Mouse (Mus musculus): ENCODE data around the gene Ralb. TPM values are rescaled to one million over a fixed set of nuclear protein-coding genes. Genes with fewer than 3 reads are reported as not detected.

Gene Ralb
- polyA plus RNA-seq, 1 experiment from 2014 or later, result 102 TPM

DNA sequence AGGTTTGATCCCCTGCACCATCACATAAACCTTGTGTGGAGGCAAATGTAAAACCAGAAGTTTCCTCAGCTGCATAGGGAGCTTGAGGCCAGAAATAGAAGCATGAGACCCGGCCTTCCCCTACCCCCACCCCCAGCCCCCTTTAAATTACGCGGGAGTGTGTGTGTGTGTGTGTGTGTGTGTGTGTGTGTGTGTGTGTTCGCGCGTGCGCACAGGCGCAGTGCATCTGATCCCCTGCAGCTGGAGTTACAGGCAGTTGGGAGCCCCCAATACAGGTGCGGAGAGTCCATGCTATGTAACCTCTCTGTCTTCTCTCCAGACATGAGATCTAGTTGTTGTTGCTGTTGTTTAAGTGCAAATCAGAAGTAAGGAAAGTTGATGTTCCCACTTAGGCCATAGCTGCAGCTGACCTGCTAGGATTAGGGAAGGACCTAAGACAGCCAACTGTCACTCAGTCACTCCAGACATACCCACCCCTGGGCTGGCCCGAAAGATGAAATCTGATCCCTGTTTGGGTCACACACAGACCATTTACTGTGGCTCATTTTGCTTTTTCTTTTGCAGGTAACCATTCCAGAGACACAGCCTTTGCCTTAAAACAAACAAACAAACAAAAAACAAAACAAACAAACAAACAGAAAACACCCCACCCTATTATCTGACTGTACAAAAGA is 16.5 kb downstream of the Ralb start:
- H3K9ac ChIP-seq (replicated peaks; ENCODE audit: low read length), result no peak overlapping the region
- no peak overlapping the region for H3K4me3 ChIP-seq (ENCODE audit: low read depth, low read length)
- H3K27ac ChIP-seq (replicated peaks; ENCODE audit: low read depth, low read length), result no peak overlapping the region
- 41% methylated on average over 10 of the region's 10 CpGs for WGBS
- H3K36me3 ChIP-seq (replicated peaks; ENCODE audit: control insufficient read depth, insufficient read depth, low read depth, low read length), result no peaks in the 10 kb centered on the region
- DNase-seq (ENCODE audit: low spot score) (no peak), ATAC-seq (replicated peaks; ENCODE audit: insufficient number of reproducible peaks, low FRiP score, low TSS enrichment, low read depth) (0 out of 2 replicates have a peak, but pooled peaks have one; percentile 31)
- no peaks in the 10 kb centered on the region for H3K9me3 ChIP-seq (replicated peaks; ENCODE audit: control insufficient read depth, low read length)
- no peaks in the 10 kb centered on the region for H3K27me3 ChIP-seq (ENCODE audit: control insufficient read depth, insufficient read depth, low read length)
- H3K4me1 ChIP-seq (ENCODE audit: control insufficient read depth, insufficient read depth, low read length), result no peaks in the 10 kb centered on the region
- H3K4me2 ChIP-seq (ENCODE audit: low read depth, low read length), result no peak overlapping the region

DNA sequence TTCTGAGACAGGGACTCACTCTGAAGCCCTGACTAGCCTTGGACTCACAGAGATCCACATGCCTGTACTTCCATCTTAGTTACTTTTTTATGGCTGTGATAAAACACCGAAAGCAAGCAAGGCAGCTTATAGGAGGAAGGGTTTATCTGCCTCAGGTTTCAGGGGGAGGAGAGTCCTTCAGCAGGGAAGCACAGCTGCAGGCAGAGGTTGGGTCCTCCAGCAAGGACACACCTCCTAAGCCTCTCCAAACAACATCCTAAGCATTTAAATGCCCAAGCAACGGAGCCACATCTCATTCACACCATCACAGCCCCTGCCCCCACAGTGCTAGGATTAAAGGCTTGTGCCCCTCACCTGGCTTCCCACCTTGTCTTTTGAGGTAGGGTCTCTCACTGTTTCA is 18.8 kb downstream of the Ralb start:
- no peak overlapping the region for H3K9ac ChIP-seq (replicated peaks; ENCODE audit: low read length)
- no peaks in the 10 kb centered on the region for H3K36me3 ChIP-seq (replicated peaks; ENCODE audit: control insufficient read depth, insufficient read depth, low read depth, low read length)
- no peak overlapping the region for H3K27ac ChIP-seq (replicated peaks; ENCODE audit: low read depth, low read length)
- WGBS, result 21% methylated on average over 2 of the region's 2 CpGs
- no peaks in the 10 kb centered on the region for H3K27me3 ChIP-seq (ENCODE audit: control insufficient read depth, insufficient read depth, low read length)
- ATAC-seq (replicated peaks; ENCODE audit: insufficient number of reproducible peaks, low FRiP score, low TSS enrichment, low read depth) (no peak), DNase-seq (ENCODE audit: low spot score) (no peak)
- H3K4me1 ChIP-seq (ENCODE audit: control insufficient read depth, insufficient read depth, low read length), result no peaks in the 10 kb centered on the region
- no peak overlapping the region for H3K4me3 ChIP-seq (ENCODE audit: low read depth, low read length)
- no peak overlapping the region for H3K4me2 ChIP-seq (ENCODE audit: low read depth, low read length)
- no peaks in the 10 kb centered on the region for H3K9me3 ChIP-seq (replicated peaks; ENCODE audit: control insufficient read depth, low read length)

GRCm38 (mm10) chr1:119484457-119484856 is 20.1 kb downstream of the Ralb start:
- no peaks in the 10 kb centered on the region for H3K9me3 ChIP-seq (replicated peaks; ENCODE audit: control insufficient read depth, low read length)
- H3K4me2 ChIP-seq (ENCODE audit: low read depth, low read length), result no peak overlapping the region
- no peak overlapping the region for H3K4me3 ChIP-seq (ENCODE audit: low read depth, low read length)
- no peaks in the 10 kb centered on the region for H3K4me1 ChIP-seq (ENCODE audit: control insufficient read depth, insufficient read depth, low read length)
- no peak overlapping the region for H3K9ac ChIP-seq (replicated peaks; ENCODE audit: low read length)
- DNase-seq (ENCODE audit: low spot score), result peak; percentile 51
- H3K36me3 ChIP-seq (replicated peaks; ENCODE audit: control insufficient read depth, insufficient read depth, low read depth, low read length), result no peaks in the 10 kb centered on the region
- ATAC-seq (replicated peaks; ENCODE audit: insufficient number of reproducible peaks, low FRiP score, low TSS enrichment, low read depth), result no peak
- H3K27me3 ChIP-seq (ENCODE audit: control insufficient read depth, insufficient read depth, low read length), result no peaks in the 10 kb centered on the region
- H3K27ac ChIP-seq (replicated peaks; ENCODE audit: low read depth, low read length), result no peak overlapping the region
- WGBS, result 59% methylated on average over 3 of the region's 3 CpGs

DNA sequence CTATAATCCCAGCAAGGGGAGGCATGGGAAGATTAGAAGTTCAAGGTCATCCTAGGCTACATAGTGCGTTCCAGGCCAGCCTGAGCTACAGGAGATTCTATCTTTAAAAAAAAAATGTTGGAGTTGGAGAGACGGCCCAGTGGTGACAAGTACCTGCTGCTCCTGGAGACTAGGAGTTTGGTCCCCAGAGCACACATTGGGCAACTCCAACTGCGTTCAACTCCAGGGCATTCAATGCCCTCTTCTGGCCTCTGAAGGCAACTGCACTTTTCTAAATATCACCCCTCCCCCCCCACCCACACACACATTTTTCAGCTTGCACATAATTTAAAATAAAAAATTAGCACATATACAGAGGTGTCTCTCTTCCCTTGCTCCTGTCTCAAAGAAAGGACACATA is 21.7 kb downstream of the Ralb start:
- H3K27ac ChIP-seq (replicated peaks; ENCODE audit: low read depth, low read length), result no peak overlapping the region
- DNase-seq (ENCODE audit: low spot score), result no peak
- no peak for ATAC-seq (replicated peaks; ENCODE audit: insufficient number of reproducible peaks, low FRiP score, low TSS enrichment, low read depth)
- H3K9me3 ChIP-seq (replicated peaks; ENCODE audit: control insufficient read depth, low read length), result no peaks in the 10 kb centered on the region
- no peaks in the 10 kb centered on the region for H3K36me3 ChIP-seq (replicated peaks; ENCODE audit: control insufficient read depth, insufficient read depth, low read depth, low read length)
- WGBS, result 55% methylated on average over 3 of the region's 3 CpGs
- no peaks in the 10 kb centered on the region for H3K4me1 ChIP-seq (ENCODE audit: control insufficient read depth, insufficient read depth, low read length)
- H3K27me3 ChIP-seq (ENCODE audit: control insufficient read depth, insufficient read depth, low read length), result no peaks in the 10 kb centered on the region
- no peak overlapping the region for H3K4me3 ChIP-seq (ENCODE audit: low read depth, low read length)
- no peak overlapping the region for H3K4me2 ChIP-seq (ENCODE audit: low read depth, low read length)
- no peak overlapping the region for H3K9ac ChIP-seq (replicated peaks; ENCODE audit: low read length)

GRCm38 (mm10) chr1:119481205-119481932 is 23.2 kb downstream of the Ralb start:
- H3K27ac ChIP-seq (replicated peaks; ENCODE audit: low read depth, low read length), result no peak overlapping the region
- no peaks in the 10 kb centered on the region for H3K9me3 ChIP-seq (replicated peaks; ENCODE audit: control insufficient read depth, low read length)
- H3K9ac ChIP-seq (replicated peaks; ENCODE audit: low read length), result no peak overlapping the region
- no peaks in the 10 kb centered on the region for H3K27me3 ChIP-seq (ENCODE audit: control insufficient read depth, insufficient read depth, low read length)
- ATAC-seq (replicated peaks; ENCODE audit: insufficient number of reproducible peaks, low FRiP score, low TSS enrichment, low read depth) (no peak), DNase-seq (ENCODE audit: low spot score) (no peak)
- no peak overlapping the region for H3K4me2 ChIP-seq (ENCODE audit: low read depth, low read length)
- no peaks in the 10 kb centered on the region for H3K4me1 ChIP-seq (ENCODE audit: control insufficient read depth, insufficient read depth, low read length)
- no peak overlapping the region for H3K4me3 ChIP-seq (ENCODE audit: low read depth, low read length)
- no peaks in the 10 kb centered on the region for H3K36me3 ChIP-seq (replicated peaks; ENCODE audit: control insufficient read depth, insufficient read depth, low read depth, low read length)
- WGBS, result 92% methylated on average over 7 of the region's 7 CpGs

DNA sequence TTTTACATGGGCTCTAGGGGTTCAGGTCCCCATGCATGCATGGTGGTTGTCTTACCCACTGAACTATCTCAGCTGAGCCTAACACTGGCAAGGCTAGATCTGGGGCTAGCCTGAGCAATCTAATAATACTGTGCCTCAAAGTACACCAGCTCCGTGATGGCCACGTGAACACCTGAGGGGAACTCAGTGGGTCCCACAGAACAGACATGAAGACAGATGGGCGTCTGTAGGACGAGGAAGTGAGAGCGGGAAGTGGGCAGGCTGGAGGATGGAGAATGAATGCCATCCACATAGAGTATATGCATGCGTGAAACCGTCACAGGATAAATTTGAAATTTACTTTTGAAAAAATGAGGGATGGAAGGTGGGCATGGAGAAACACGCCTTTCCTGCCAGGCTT is 23.9 kb downstream of the Ralb start:
- 95% methylated on average over 8 of the region's 8 CpGs for WGBS
- DNase-seq (ENCODE audit: low spot score), result no peak

DNA sequence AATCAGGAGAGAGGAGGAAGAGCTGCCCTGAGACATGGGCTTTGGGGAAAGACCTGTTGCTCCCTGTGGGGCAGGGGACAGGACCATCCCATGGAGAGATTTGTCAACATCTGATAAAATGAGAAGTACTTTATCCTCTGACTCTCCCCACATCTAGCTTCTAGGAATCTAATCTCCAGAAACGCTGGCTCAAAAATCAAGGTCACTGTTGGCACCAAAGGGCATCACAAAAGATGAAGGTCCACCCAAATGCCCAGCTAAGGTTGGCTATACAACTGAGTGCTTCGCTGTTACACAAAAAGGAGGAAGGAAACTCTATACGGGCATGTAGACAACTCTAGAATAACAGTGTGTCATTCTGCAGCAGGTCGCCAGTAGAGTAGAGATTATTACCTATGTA is 25.0 kb downstream of the Ralb start:
- H3K4me3 ChIP-seq (ENCODE audit: low read depth, low read length), result no peak overlapping the region
- ATAC-seq (replicated peaks; ENCODE audit: insufficient number of reproducible peaks, low FRiP score, low TSS enrichment, low read depth) (no peak), DNase-seq (ENCODE audit: low spot score) (no peak)
- no peaks in the 10 kb centered on the region for H3K36me3 ChIP-seq (replicated peaks; ENCODE audit: control insufficient read depth, insufficient read depth, low read depth, low read length)
- H3K4me2 ChIP-seq (ENCODE audit: low read depth, low read length), result no peak overlapping the region
- no peak overlapping the region for H3K9ac ChIP-seq (replicated peaks; ENCODE audit: low read length)
- no peak overlapping the region for H3K27ac ChIP-seq (replicated peaks; ENCODE audit: low read depth, low read length)
- no peaks in the 10 kb centered on the region for H3K9me3 ChIP-seq (replicated peaks; ENCODE audit: control insufficient read depth, low read length)
- WGBS, result 83% methylated on average over 4 of the region's 4 CpGs
- no peaks in the 10 kb centered on the region for H3K4me1 ChIP-seq (ENCODE audit: control insufficient read depth, insufficient read depth, low read length)
- H3K27me3 ChIP-seq (ENCODE audit: control insufficient read depth, insufficient read depth, low read length), result no peaks in the 10 kb centered on the region

More for the DNA sequence above, 23.9 kb downstream of the Ralb start:
- H3K9ac ChIP-seq (replicated peaks; ENCODE audit: low read length), result no peak overlapping the region
- H3K4me1 ChIP-seq (ENCODE audit: control insufficient read depth, insufficient read depth, low read length), result no peaks in the 10 kb centered on the region
- no peak for ATAC-seq (replicated peaks; ENCODE audit: insufficient number of reproducible peaks, low FRiP score, low TSS enrichment, low read depth)
- no peaks in the 10 kb centered on the region for H3K27me3 ChIP-seq (ENCODE audit: control insufficient read depth, insufficient read depth, low read length)
- no peak overlapping the region for H3K27ac ChIP-seq (replicated peaks; ENCODE audit: low read depth, low read length)
- no peak overlapping the region for H3K4me3 ChIP-seq (ENCODE audit: low read depth, low read length)
- H3K9me3 ChIP-seq (replicated peaks; ENCODE audit: control insufficient read depth, low read length), result no peaks in the 10 kb centered on the region
- no peaks in the 10 kb centered on the region for H3K36me3 ChIP-seq (replicated peaks; ENCODE audit: control insufficient read depth, insufficient read depth, low read depth, low read length)
- no peak overlapping the region for H3K4me2 ChIP-seq (ENCODE audit: low read depth, low read length)

DNA sequence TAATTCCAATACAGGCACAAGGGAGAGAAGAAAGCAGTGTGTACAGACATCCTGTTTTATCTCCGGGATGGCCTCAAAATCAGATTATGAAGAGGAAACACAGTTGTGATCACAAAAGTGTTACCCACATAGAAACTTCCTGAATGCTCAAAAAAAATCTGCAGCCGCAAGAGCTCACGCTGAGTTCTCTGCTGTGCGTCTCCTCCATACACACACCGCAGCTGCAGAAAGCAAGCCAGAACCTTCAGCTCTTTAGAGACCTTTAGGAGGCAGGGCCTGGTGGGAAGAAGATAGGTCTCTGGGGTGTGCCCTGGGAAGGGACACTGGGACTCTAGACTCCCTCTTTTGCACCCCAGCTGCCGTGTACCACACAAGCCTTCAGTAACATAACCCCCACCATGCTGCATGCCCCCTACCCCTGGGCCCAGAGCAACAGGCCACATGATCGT is 27.7 kb downstream of the Ralb start:
- Histone ChIP-seq H3K36me3 (replicated peaks; ENCODE audit: control insufficient read depth, insufficient read depth, low read depth, low read length) (no peaks in the 10 kb centered on the region), H3K27me3 (ENCODE audit: control insufficient read depth, insufficient read depth, low read length) (no peaks in the 10 kb centered on the region), H3K4me3 (ENCODE audit: low read depth, low read length) (no peak overlapping the region), H3K9me3 (replicated peaks; ENCODE audit: control insufficient read depth, low read length) (no peaks in the 10 kb centered on the region), H3K9ac (replicated peaks; ENCODE audit: low read length) (no peak overlapping the region), H3K4me2 (ENCODE audit: low read depth, low read length) (no peak overlapping the region), H3K4me1 (ENCODE audit: control insufficient read depth, insufficient read depth, low read length) (no peaks in the 10 kb centered on the region), H3K27ac (replicated peaks; ENCODE audit: low read depth, low read length) (no peak overlapping the region)
- no peak for ATAC-seq (replicated peaks; ENCODE audit: insufficient number of reproducible peaks, low FRiP score, low TSS enrichment, low read depth)
- 87% methylated on average over 7 of the region's 7 CpGs for WGBS
- no peak for DNase-seq (ENCODE audit: low spot score)
